Mouse (Mus musculus) megakaryocyte, embryonic 14.5 days (primary cell): ENCODE results near the gene Pls3. TPM values are rescaled to one million over a fixed set of nuclear protein-coding genes. Genes with fewer than 3 reads are reported as not detected.

Source experiments
- H3K27me3 ChIP-seq: replicated peaks from 2 replicates; pipeline ENCODE3; 2012; ENCODE audit warnings: inconsistent platforms
- H3K36me3 ChIP-seq: replicated peaks from 2 replicates; pipeline ENCODE3; 2012; ENCODE audit warnings: low read length, inconsistent platforms, mixed read lengths
- H3K4me1 ChIP-seq: 2 replicates; pipeline ENCODE4 v1.6.1; 2012; ENCODE audit warnings: inconsistent platforms
- H3K4me3 ChIP-seq: replicated peaks from 2 replicates; pipeline ENCODE3; 2012; ENCODE audit warnings: moderate library complexity, mild to moderate bottlenecking, inconsistent platforms
- H3K9me3 ChIP-seq: 2 replicates; pipeline ENCODE4 v1.6.1; 2012; ENCODE audit warnings: inconsistent platforms
- FLI1 ChIP-seq: IDR thresholded peaks from 2 replicates; pipeline ENCODE4 v1.6.1; 2012; ENCODE audit warnings: low read length, inconsistent platforms, mixed read lengths
- GATA1 ChIP-seq: IDR thresholded peaks from 3 replicates; pipeline ENCODE4 v1.6.1; 2012; ENCODE audit warnings: mixed read lengths, low read length, inconsistent platforms, borderline replicate concordance
- polyA plus RNA-seq: library from polyadenylated mRNA; stranded (reverse); fragments of >175 nt; gene quantifications from 2 replicates; pipeline ENCODE4 v1.2.3, GENCODE M21; 2012; ENCODE audit warnings: low replicate concordance; ENCODE audit not compliant: insufficient read depth

Pls3 gene
- polyA plus RNA-seq: not detected in 2 replicates

GRCm38 (mm10) chrX:75874332-75875291, at the start of gene Pls3:
Gene Pls3 (minus strand): TSS chrX:75875182.
- TF ChIP-seq GATA1: no peak
- no peak for TF ChIP-seq FLI1
- H3K4me3 ChIP-seq: peak within 1 kb of the TSS; percentile 89
- H3K9me3 ChIP-seq: peaks cover 12% of the 10 kb centered on the region

GRCm38 (mm10) chrX:75895716-75896115, 20.7 kb upstream of the Pls3 start:
- Histone ChIP-seq H3K4me3 (no peak overlapping the region), H3K27me3 (peaks cover 4% of the 10 kb centered on the region), H3K4me1 (no peaks in the 10 kb centered on the region), H3K9me3 (no peaks in the 10 kb centered on the region), H3K36me3 (no peaks in the 10 kb centered on the region)
- TF ChIP-seq FLI1: no peak
- no peak for TF ChIP-seq GATA1

More at GRCm38 (mm10) chrX:75874332-75875291, at the start of gene Pls3:
- no peaks in the 10 kb centered on the region for H3K4me1 ChIP-seq
- no peaks in the 10 kb centered on the region for H3K36me3 ChIP-seq
- peaks cover 29% of the 10 kb centered on the region for H3K27me3 ChIP-seq

- H3K36me3 ChIP-seq: no peaks in the 10 kb centered on the region
- peaks cover 29% of the 10 kb centered on the region for H3K27me3 ChIP-seq
- peaks cover 12% of the 10 kb centered on the region for H3K9me3 ChIP-seq
- no peaks in the 10 kb centered on the region for H3K4me1 ChIP-seq
- no peak for TF ChIP-seq FLI1
- no peak for TF ChIP-seq GATA1
- H3K4me3 ChIP-seq: peak overlapping the region; percentile 89
These were observed 584 bp upstream of the Pls3 start for GRCm38 (mm10) chrX:75875566-75875965.

GRCm38 (mm10) chrX:75873813-75874212, 1.2 kb downstream of the Pls3 start:
- no peaks in the 10 kb centered on the region for H3K4me1 ChIP-seq
- no peak for TF ChIP-seq FLI1
- no peak for TF ChIP-seq GATA1
- H3K4me3 ChIP-seq: no peak overlapping the region
- H3K36me3 ChIP-seq: no peaks in the 10 kb centered on the region
- H3K9me3 ChIP-seq: peaks cover 12% of the 10 kb centered on the region
- peaks cover 24% of the 10 kb centered on the region for H3K27me3 ChIP-seq

- no peak overlapping the region for H3K4me3 ChIP-seq
- peaks cover 12% of the 10 kb centered on the region for H3K9me3 ChIP-seq
These were observed 1.7 kb downstream of the Pls3 start for GRCm38 (mm10) chrX:75873253-75873652.

GRCm38 (mm10) chrX:75871855-75872254, 3.1 kb downstream of the Pls3 start:
- Histone ChIP-seq H3K27me3 (peaks cover 21% of the 10 kb centered on the region), H3K9me3 (peaks cover 12% of the 10 kb centered on the region), H3K36me3 (no peaks in the 10 kb centered on the region), H3K4me3 (no peak overlapping the region), H3K4me1 (no peaks in the 10 kb centered on the region)
- TF ChIP-seq GATA1 (no peak), FLI1 (no peak)

More at GRCm38 (mm10) chrX:75873253-75873652, 1.7 kb downstream of the Pls3 start:
- Histone ChIP-seq H3K27me3 (peaks cover 24% of the 10 kb centered on the region), H3K4me1 (no peaks in the 10 kb centered on the region), H3K36me3 (no peaks in the 10 kb centered on the region)
- TF ChIP-seq GATA1 (no peak), FLI1 (no peak)

- Histone ChIP-seq H3K9me3 (no peaks in the 10 kb centered on the region), H3K4me1 (no peaks in the 10 kb centered on the region), H3K4me3 (no peak overlapping the region), H3K27me3 (peaks cover 4% of the 10 kb centered on the region), H3K36me3 (no peaks in the 10 kb centered on the region)
- TF ChIP-seq GATA1: no peak
- TF ChIP-seq FLI1: no peak
These were observed 13.3 kb downstream of the Pls3 start for GRCm38 (mm10) chrX:75861715-75862114.

GRCm38 (mm10) chrX:75854294-75854693, 20.7 kb downstream of the Pls3 start:
- no peaks in the 10 kb centered on the region for H3K4me1 ChIP-seq
- no peaks in the 10 kb centered on the region for H3K9me3 ChIP-seq
- no peak overlapping the region for H3K4me3 ChIP-seq
- no peaks in the 10 kb centered on the region for H3K36me3 ChIP-seq
- TF ChIP-seq FLI1 (no peak), GATA1 (no peak)
- peaks cover 11% of the 10 kb centered on the region for H3K27me3 ChIP-seq

- TF ChIP-seq GATA1 (no peak), FLI1 (no peak)
- Histone ChIP-seq H3K4me1 (no peaks in the 10 kb centered on the region), H3K36me3 (no peaks in the 10 kb centered on the region), H3K27me3 (peaks cover 7% of the 10 kb centered on the region), H3K9me3 (no peaks in the 10 kb centered on the region), H3K4me3 (no peak overlapping the region)
These were observed 30.7 kb downstream of the Pls3 start for GRCm38 (mm10) chrX:75844290-75844689.

- TF ChIP-seq GATA1 (no peak), FLI1 (no peak)
- Histone ChIP-seq H3K9me3 (no peaks in the 10 kb centered on the region), H3K27me3 (peaks cover 7% of the 10 kb centered on the region), H3K4me3 (no peak overlapping the region), H3K4me1 (no peaks in the 10 kb centered on the region), H3K36me3 (no peaks in the 10 kb centered on the region)
These were observed 32.1 kb downstream of the Pls3 start for GRCm38 (mm10) chrX:75842835-75843234.
